Mouse (Mus musculus): ENCODE results near the gene Mks1. TPM values are rescaled to one million over a fixed set of nuclear protein-coding genes. Genes with fewer than 3 reads are reported as not detected.

Mks1 gene
- polyA plus RNA-seq, 1 experiment from 2014 or later = 7.7 TPM

- H3K36me3 ChIP-seq (ENCODE audit: control insufficient read depth, insufficient read depth) = no peaks in the 10 kb centered on the region
Observed at GRCm38 (mm10) chr11:87897287-87897686, 44.3 kb downstream of the Mks1 start, which contains the start of gene Olfr463. TSS of gene Olfr463 (minus strand) at chr11:87897387.

GRCm38 (mm10) chr11:87904331-87904730 is 51.3 kb downstream of the Mks1 start:
- Histone ChIP-seq H3K4me1 (ENCODE audit: control insufficient read depth, insufficient read depth, low read length) (no peaks in the 10 kb centered on the region), H3K27ac (ENCODE audit: low read length) (no peak overlapping the region), H3K9me3 (replicated peaks; ENCODE audit: control insufficient read depth, low read length) (no peaks in the 10 kb centered on the region), H3K36me3 (ENCODE audit: control insufficient read depth, insufficient read depth) (no peaks in the 10 kb centered on the region), H3K4me2 (ENCODE audit: low read depth, low read length) (no peak overlapping the region), H3K9ac (ENCODE audit: low read length) (no peak overlapping the region), H3K4me3 (ENCODE audit: low read length) (no peak overlapping the region), H3K27me3 (ENCODE audit: control insufficient read depth, insufficient read depth, low read length) (no peaks in the 10 kb centered on the region)
- WGBS = 68% methylated on average over 3 of the region's 3 CpGs
- no peak for ATAC-seq (replicated peaks; ENCODE audit: extremely low read depth, insufficient read depth, low FRiP score)

More at GRCm38 (mm10) chr11:87897287-87897686, 44.3 kb downstream of the Mks1 start, which contains the start of gene Olfr463:
- H3K9me3 ChIP-seq (replicated peaks; ENCODE audit: control insufficient read depth, low read length) = no peaks in the 10 kb centered on the region
- ATAC-seq (replicated peaks; ENCODE audit: extremely low read depth, insufficient read depth, low FRiP score) = no peak
- H3K27me3 ChIP-seq (ENCODE audit: control insufficient read depth, insufficient read depth, low read length) = no peaks in the 10 kb centered on the region
- H3K4me2 ChIP-seq (ENCODE audit: low read depth, low read length) = no peak within 1 kb of the TSS
- no peaks in the 10 kb centered on the region for H3K4me1 ChIP-seq (ENCODE audit: control insufficient read depth, insufficient read depth, low read length)
- H3K4me3 ChIP-seq (ENCODE audit: low read length) = no peak within 1 kb of the TSS
- H3K9ac ChIP-seq (ENCODE audit: low read length) = no peak within 1 kb of the TSS
- no peak within 1 kb of the TSS for H3K27ac ChIP-seq (ENCODE audit: low read length)

Other genes with a start within 250 kb of the Mks1 start
- 0.10 and 0.14 TPM in 2 replicates for gene Hsf5, start 236.1 kb upstream of the Mks1 start, polyA plus RNA-seq (2015; fragmentation: Nextera tagmentation; extraction: Ambion mirVana)
- 2.1 and 2.4 TPM in 2 replicates for gene Rnf43, start 190.5 kb upstream of the Mks1 start, polyA plus RNA-seq (2015; fragmentation: Nextera tagmentation; extraction: Ambion mirVana)
- 100 and 111 TPM in 2 replicates for gene Supt4a, start 115.7 kb upstream of the Mks1 start, polyA plus RNA-seq (2015; fragmentation: Nextera tagmentation; extraction: Ambion mirVana)
- 1.1 and 1.2 TPM in 2 replicates for gene Tspoap1, start 92.7 kb upstream of the Mks1 start, polyA plus RNA-seq (2015; fragmentation: Nextera tagmentation; extraction: Ambion mirVana)
- 1.0 and 2.9 TPM in 2 replicates for gene Mpo, start 59.6 kb upstream of the Mks1 start, polyA plus RNA-seq (2015; fragmentation: Nextera tagmentation; extraction: Ambion mirVana)
- gene Lpo, start 24.9 kb upstream of the Mks1 start, polyA plus RNA-seq (2015; fragmentation: Nextera tagmentation; extraction: Ambion mirVana) = 0.92 and 1.1 TPM in 2 replicates
- 0.30 and 0.45 TPM in 2 replicates for gene Epx, start 22.3 kb downstream of the Mks1 start, polyA plus RNA-seq (2015; fragmentation: Nextera tagmentation; extraction: Ambion mirVana)
- not detected in 2 replicates for gene Olfr462, start 39.1 kb downstream of the Mks1 start, polyA plus RNA-seq (2015; fragmentation: Nextera tagmentation; extraction: Ambion mirVana)
- not detected in 2 replicates for gene Olfr463, start 44.2 kb downstream of the Mks1 start, polyA plus RNA-seq (2015; fragmentation: Nextera tagmentation; extraction: Ambion mirVana)
- gene Olfr464, start 67.8 kb downstream of the Mks1 start, polyA plus RNA-seq (2015; fragmentation: Nextera tagmentation; extraction: Ambion mirVana) = not detected in 2 replicates
- 23.5 and 25.6 TPM in 2 replicates for gene Dynll2, start 134.3 kb downstream of the Mks1 start, polyA plus RNA-seq (2015; fragmentation: Nextera tagmentation; extraction: Ambion mirVana)
- 158 and 185 TPM in 2 replicates for gene Srsf1, start 194.2 kb downstream of the Mks1 start, polyA plus RNA-seq (2015; fragmentation: Nextera tagmentation; extraction: Ambion mirVana)
- gene Vezf1, start 215.1 kb downstream of the Mks1 start, polyA plus RNA-seq (2015; fragmentation: Nextera tagmentation; extraction: Ambion mirVana) = 22.3 and 24.3 TPM in 2 replicates
- 15.2 and 17.6 TPM in 2 replicates for gene Cuedc1, start 244.8 kb downstream of the Mks1 start, polyA plus RNA-seq (2015; fragmentation: Nextera tagmentation; extraction: Ambion mirVana)

Measured in heart, embryonic 16.5 days (tissue).